8 mouse cellular contexts compared by ENCODE assay signal in the genomic region with DNA sequence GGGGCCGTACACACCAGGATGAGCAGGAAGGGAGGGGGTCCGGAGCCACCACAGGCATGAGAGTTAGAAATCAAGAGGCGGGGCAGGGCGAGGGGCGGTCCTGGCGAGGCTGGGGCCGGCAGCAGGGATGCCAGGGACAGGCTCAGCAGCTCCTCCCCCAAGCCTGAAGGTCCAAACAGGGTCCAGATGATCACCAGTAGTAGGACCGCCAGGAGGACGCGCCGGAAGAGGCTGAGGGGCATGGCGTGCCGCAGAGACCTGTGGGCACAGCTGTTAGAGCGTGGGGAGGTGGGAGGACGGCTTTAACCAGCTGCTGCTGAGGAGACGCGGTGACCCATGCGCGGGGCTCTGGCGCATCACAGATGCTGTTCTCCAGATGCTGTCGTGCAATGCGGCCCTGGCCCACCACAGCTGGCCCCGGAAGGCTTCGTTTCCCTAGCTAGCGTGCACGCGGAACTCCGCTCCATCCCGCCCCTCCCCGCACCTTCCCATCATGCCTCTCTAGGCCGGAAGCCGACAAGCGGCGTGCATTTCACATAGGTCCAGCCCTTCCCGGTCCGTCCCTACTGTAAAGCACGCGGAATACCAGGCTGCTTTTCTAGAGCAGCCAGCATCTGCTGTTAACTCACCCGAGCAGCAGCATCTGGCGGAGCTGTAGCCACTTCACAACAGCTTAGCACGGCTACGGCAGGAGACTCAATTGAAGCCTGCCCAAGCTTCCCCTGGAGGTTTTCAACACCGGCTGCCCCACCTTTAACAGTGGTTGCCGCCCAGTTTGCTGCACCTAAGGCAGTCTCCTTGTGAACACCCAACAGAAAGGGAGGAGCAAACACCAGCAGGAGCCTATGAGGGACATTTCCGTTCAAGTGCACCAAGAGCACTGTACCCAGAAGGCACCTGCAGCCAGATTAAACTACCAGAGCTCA. TPM values are rescaled to one million over a fixed set of nuclear protein-coding genes. Genes with fewer than 3 reads are reported as not detected.
DNase-seq lines count a peak whose midpoint lies in the region; ATAC-seq and TF ChIP-seq lines count a peak whose summit lies in the region.

B3galt4 (minus strand) TSS at position 468 of the 926 bp plus-strand sequence.

- peak; percentile 45 for ATAC-seq in cerebellum, adult (ENCODE audit: insufficient number of reproducible peaks, low FRiP score, low TSS enrichment)
- ATAC-seq in inflammation-experienced regulatory T-cells, adult 6 months: peak; percentile 66
- ATAC-seq in midbrain, embryonic 11.5 days (ENCODE audit: low FRiP score): peak; percentile 63

- H3K4me2 ChIP-seq in midbrain, embryonic 11.5 days: peak within 1 kb of the TSS; percentile 69

- peak within 1 kb of the TSS; percentile 68 for H3K9ac ChIP-seq in midbrain, embryonic 11.5 days (ENCODE audit: low read length)

- WGBS in limb, embryonic 10.5 days: 1% methylated on average over 45 of the region's 45 CpGs
- under 1% methylated on average over 45 of the region's 45 CpGs for WGBS in midbrain, embryonic 11.5 days

- no peak for TF ChIP-seq CTCF in cortical plate, adult 2 months (IDR thresholded peaks at IDR 0.05; ENCODE audit: extremely low read depth, insufficient read depth, low read length)

- H3K4me1 ChIP-seq in cortical plate, adult 2 months (ENCODE audit: control insufficient read depth, insufficient read depth, low read length): no peaks in the 10 kb centered on the region; the same call in 1 of the 2 replicates
- peaks cover 53% of the 10 kb centered on the region for H3K4me1 ChIP-seq in limb, embryonic 10.5 days
- peaks cover 38% of the 10 kb centered on the region for H3K4me1 ChIP-seq in midbrain, embryonic 11.5 days (ENCODE audit: control insufficient read depth, insufficient read depth, low read length)

- intact Hi-C loops in gastrocnemius, postnatal 14 days (cut with DNase I; ENCODE audit: low total_unique reads): no loop called here

- H3K4me3 ChIP-seq in cortical plate, adult 2 months (ENCODE audit: insufficient read depth, low read length): peak within 1 kb of the TSS; percentile 49
- peak within 1 kb of the TSS; percentile 99 for H3K4me3 ChIP-seq in limb, embryonic 10.5 days
- peak within 1 kb of the TSS; percentile 37 for H3K4me3 ChIP-seq in midbrain, embryonic 11.5 days (ENCODE audit: low read depth, low read length)

- peak within 1 kb of the TSS; percentile 79 for H3K27ac ChIP-seq in cortical plate, adult 2 months (ENCODE audit: insufficient read depth, low read length)
- H3K27ac ChIP-seq in limb, embryonic 10.5 days: peak within 1 kb of the TSS; percentile 88
- peak within 1 kb of the TSS; percentile 81 for H3K27ac ChIP-seq in midbrain, embryonic 11.5 days (ENCODE audit: low read depth, low read length)

- no peaks in the 10 kb centered on the region for H3K9me3 ChIP-seq in limb, embryonic 10.5 days (replicated peaks)
- H3K9me3 ChIP-seq in midbrain, embryonic 11.5 days (ENCODE audit: control insufficient read depth, low read length): no peaks in the 10 kb centered on the region

- peaks cover 82% of the 10 kb centered on the region for H3K36me3 ChIP-seq in limb, embryonic 10.5 days
- peaks cover 19% of the 10 kb centered on the region for H3K36me3 ChIP-seq in midbrain, embryonic 11.5 days (ENCODE audit: control insufficient read depth, insufficient read depth, low read length)

- TF ChIP-seq POLR2A in cortical plate, adult 2 months (IDR thresholded peaks at IDR 0.05; ENCODE audit: extremely low read depth, insufficient read depth, low read length): peak; percentile 56; the same call in 1 of the 2 replicates

- H3K27me3 ChIP-seq in limb, embryonic 10.5 days (ENCODE audit: low read depth, poor library complexity, severe bottlenecking): no peaks in the 10 kb centered on the region
- no peaks in the 10 kb centered on the region for H3K27me3 ChIP-seq in midbrain, embryonic 11.5 days (ENCODE audit: control insufficient read depth, insufficient read depth, low read length)

- no peak for DNase-seq in cerebellum, adult 11 months
- peak; percentile 80 for DNase-seq in gastrocnemius, postnatal 14 days
- peak; percentile 92 for DNase-seq in limb, embryonic 10.5 days (ENCODE audit: low spot score)
- peak; percentile 98 for DNase-seq in midbrain, embryonic 11.5 days (ENCODE audit: low spot score, missing footprints)
- peak; percentile 60 for DNase-seq in skeletal muscle tissue, adult 2 months (ENCODE audit: low read depth, low spot score)

RNA-seq across cellular contexts. Expression of gene B3galt4, which starts in this region (rescaled TPM):
- 7.0 and 7.8 TPM in 2 replicates for polyA plus RNA-seq in cortical plate, adult 2 months (2012; rRNA removed)
- total RNA-seq in gastrocnemius, postnatal 14 days (2021): 1 to 10 TPM; 2.3 to 2.7 TPM
- polyA plus RNA-seq in inflammation-experienced regulatory T-cells, adult 6 months (2017; shearing (Covaris generic)): 10 to 100 TPM; 12.8 to 15.1 (median 13.9) TPM
- polyA plus RNA-seq in limb, embryonic 10.5 days (2016; fragmentation: Nextera tagmentation; extraction: Ambion mirVana): 2.9 and 3.9 TPM in 2 replicates
- 3.4 and 4.2 TPM in 2 replicates for polyA plus RNA-seq in midbrain, embryonic 11.5 days (2014; fragmentation: Nextera tagmentation; extraction: Ambion mirVana)

Comparison
In these comparisons a context has a peak if more than half of its experiments do, and no peak if none do; other contexts are left out.
1. H3K4me3 ChIP-seq: peak in every context shown above with its lines; median percentile 99 in limb, embryonic 10.5 days; 49 in cortical plate, adult 2 months; 37 in midbrain, embryonic 11.5 days.